Mouse (Mus musculus): Measurements from ENCODE around the gene Tdrd5.
A peak's percentile ranks its signal among the peaks of the same experiment; 100 is the strongest.
"Not testable (repeated sequence)": the region's sequence is repeated elsewhere in the genome, so short reads cannot be mapped to it uniquely, and the experiment has no call there.

Gene Tdrd5

DNA sequence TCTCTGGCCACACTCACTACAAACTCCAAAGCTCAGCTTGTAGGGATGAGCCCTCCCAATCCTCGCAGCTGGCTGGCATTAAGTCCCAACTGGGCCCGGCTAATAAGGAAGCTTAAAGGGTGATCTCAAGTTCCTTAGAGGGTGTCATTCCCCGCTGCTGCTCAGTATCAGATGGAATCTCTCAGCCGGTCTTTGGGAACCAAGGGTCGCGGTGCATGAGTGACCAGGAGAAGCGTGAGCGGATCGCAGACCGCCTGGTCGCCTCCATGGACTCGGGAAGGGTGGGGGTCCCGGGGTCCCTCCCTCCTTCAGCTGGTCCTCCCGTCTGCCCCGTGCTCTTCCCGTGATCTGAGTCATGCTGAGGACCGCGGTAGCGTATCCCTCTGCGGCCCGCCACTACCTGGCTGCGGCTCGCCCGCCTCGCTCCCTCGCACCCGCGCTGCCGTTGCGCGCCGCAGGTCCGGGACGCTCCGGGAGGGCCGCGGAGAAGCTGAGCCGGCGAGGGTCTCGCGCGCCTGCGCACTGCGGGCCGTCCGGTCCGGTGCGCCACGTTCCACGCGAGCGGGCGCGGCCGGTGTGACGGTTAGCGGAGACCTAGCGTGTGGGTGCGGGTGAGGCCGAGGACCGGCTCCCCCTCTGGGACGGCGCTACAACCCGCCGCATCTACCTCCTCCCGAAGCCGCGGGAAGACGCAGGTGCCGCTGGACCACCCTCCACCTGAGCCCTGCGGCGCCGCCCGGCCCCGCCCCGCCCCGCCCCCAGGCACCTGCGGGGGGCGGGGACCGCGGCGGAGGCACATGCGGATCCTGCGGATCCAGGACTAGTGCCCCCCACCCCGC lies at the start of gene Tdrd5:
Tdrd5 (minus strand) TSS at position 754 of the 839 bp plus-strand sequence.
- DNase-seq = peak; percentile 39 to 55

DNA sequence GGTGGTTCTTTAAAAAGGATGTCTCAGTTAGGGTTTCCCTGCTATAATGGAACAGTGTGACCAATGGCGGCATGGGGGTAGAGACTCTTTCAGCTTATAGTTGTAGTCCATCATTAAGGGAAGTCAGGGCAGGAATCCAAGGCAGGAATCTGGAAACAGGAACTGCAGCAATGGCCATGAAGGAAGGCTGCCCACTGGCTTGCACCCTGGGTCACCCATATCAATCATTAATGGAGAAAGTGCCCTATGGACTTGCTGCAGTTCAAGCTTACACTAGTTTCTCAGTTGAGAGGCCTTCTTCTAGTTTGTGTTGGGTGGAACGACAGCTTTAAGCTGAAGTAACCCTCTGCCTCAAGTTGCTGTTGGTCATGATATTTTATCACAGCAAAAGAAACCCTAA lies 49.0 kb upstream of the Tdrd5 start:
- no peak for DNase-seq

DNA sequence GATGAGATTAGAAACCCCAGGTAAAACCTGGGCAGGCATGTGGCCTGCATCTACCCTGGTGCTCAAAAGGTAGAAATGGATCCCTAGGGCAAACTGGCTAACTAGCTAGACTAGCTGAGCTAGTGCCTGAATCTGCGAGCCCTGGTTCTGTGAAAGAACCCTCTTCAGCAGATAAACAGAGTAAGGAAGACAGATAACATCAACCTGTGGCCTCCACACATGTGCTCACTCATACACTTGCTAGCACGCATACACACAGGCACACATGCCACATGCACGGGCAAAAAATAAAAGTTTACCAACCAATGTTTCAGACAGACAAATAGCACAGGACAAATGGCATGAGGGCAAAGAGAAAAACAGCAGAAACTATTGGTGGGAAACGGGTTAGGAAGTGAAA lies 47.0 kb upstream of the Tdrd5 start:
- no peak for DNase-seq

DNA sequence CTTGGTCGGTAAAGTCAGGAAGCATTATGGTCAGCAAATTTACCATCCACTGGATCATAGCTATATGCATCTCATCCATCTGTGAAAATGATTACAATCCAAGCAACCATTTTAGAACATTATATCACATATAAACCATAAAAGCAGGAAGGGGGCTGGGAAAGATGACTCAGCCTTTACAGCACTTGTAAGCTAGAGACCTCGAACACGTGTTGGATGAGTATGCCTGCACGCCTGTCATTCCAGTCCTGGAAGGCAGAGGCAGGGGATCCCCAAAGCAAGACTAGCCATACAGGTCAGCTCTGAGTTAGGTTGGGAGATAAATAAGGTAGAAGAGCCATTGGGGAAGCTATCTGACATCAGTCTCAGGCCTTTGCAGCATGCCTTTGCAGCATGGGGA lies 45.6 kb upstream of the Tdrd5 start:
- DNase-seq = no peak

DNA sequence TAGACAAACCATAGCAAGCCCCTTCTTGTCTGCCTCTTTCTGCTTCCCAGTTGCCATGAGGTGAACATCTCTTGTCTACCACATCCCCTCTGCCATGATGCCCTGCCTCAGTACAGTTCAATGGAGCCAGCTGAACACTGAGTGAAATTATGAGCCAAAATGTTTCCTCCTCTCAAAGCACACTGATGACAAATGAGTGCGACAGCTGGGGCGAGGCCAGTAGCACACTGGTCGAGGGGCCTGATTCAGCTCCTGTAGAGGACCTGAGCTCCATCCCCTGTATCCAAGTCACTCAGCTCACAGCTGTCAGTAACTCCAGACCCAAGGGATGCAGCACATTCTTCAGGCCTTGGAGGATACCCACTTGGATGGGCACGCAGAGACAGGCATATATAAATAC lies 42.2 kb upstream of the Tdrd5 start:
- DNase-seq = no peak

DNA sequence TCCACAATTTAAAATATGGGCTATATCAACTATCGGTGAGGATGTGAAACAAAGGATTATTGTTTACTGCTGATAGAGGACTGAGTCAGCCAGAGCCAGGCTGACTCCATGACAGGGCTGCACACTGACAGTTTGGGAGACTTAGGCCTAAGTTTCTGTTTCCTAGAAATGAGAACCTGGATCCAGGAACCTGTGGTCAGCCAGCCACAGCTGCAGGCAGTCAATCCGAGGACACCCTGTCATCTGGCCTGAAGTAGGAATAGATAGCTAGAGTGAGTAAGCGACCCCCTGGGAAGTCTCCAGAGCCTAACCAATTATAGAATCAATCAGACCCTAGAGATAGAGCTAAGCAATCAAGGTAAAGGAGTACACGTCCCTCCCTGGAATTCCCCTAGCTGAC lies 41.0 kb upstream of the Tdrd5 start:
- DNase-seq = no peak

DNA sequence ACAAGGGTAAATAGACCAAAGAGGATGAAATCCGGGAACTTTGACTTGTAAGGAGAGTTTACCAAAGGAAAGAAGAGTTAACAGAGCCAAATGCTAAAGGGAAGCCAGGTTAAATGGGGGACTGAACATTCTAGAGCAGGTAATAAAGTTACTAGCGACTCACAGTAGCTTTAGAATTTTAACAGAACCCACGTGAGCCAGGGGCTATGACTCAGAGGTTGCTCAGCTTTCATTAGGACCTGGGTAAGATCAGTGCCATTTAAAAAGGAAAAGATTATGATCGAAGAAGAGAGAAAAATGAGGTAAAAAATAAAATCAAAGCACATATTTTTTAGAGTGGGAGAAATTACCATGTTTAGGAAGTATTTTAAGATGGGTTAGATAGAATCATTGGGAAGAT lies 37.4 kb upstream of the Tdrd5 start:
- no peak for DNase-seq

DNA sequence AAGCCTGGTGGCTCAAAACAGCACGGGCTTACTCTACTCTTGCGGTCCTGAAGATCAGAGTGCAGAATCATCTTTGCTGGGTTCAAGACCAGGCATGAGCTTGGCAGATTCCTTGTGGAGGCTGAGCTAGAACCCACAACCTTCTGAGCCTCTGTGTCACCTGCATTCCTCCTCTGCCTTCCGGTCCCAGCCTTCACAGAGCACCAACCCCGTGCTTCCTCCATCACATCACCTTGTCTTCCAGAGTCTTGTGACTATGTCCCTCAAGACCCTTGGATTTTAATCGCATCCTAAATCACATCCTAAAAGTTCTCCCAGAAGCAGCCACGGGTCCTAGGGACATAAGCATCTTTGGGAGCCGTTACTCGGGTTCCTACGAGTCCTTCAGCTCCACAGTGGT lies 19.7 kb upstream of the Tdrd5 start:
- no peak for DNase-seq

DNA sequence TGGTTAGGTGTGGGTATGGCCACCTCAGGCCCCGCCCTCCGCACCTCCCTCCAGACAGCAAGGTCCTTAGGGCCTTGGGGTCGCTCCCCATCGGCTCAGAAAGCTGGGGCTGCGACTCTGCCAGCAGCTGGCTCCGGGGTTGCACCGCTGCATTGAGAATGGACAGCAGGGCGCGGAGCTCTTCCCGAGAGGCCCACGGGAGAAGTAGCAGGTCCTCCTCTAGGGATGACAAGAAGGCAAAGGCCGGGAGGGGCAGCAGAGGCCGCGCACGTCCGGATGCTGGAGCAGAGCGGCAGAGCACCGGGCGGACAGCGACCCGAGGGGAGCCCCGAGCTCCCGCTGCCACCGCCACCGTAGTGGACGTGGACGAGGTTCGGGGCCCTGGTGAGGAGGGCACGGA lies 7.2 kb upstream of the Tdrd5 start, which contains the start of gene Nphs2:
Nphs2 (plus strand) TSS at position 98 of the 400 bp plus-strand sequence.
- no peak for DNase-seq

DNA sequence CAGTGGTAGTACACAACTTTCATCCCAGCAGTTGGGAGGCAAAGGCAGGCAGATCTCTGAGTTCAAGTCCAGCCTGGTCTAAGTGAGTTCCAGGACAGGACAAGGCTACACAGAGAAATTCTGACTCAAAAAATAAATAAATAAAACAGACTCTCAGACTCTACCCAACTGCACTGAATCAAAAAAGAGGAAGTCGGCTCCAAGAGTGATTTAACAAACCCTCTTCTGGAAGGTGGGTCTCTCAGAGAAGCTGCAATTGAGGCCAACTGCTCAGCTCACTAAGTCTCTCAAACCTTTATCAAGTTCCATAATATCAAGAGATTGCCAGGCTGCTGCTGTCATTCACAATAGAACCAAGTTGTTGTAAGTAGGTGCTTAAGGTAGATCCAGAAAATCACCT lies 5.1 kb upstream of the Tdrd5 start:
- DNase-seq = no peak

DNA sequence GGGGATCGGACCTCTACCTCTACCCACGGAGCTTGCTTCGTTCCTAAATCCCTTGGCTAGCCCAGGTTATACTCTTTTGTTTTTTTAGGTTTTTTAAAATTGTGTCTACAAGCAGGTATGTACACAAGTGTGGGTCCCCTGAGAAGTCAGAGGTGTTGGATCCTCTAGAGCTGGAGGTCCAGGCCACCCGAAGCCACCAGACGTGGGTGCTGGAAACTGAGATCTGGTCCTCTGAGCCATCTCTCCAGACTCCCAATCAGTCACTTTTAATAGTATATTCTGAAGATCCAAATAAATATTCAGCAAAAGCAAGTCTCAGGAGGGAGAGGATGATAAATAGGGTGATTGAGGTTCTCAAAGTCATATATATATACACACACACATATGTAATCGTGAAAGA lies 13.4 kb downstream of the Tdrd5 start:
- no peak for DNase-seq

DNA sequence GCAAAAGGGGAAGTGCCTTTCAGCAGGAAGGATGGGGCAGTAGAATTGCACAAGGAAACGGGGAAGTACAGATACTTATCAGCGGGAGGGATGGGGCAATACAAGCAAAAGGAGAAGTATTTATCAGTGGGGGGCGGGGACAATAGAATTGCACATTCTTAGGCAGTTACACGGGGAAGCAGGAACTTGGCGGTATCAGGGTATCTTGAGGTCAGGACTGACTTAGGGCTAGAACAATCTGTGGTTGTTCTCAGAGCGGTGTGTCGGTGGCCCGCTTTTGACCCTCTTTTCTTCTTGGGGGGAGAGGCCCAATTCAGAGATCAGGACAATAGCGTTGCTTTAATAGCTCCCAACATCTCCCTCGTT lies 14.3 kb downstream of the Tdrd5 start:
- DNase-seq = not testable (repeated sequence)

DNA sequence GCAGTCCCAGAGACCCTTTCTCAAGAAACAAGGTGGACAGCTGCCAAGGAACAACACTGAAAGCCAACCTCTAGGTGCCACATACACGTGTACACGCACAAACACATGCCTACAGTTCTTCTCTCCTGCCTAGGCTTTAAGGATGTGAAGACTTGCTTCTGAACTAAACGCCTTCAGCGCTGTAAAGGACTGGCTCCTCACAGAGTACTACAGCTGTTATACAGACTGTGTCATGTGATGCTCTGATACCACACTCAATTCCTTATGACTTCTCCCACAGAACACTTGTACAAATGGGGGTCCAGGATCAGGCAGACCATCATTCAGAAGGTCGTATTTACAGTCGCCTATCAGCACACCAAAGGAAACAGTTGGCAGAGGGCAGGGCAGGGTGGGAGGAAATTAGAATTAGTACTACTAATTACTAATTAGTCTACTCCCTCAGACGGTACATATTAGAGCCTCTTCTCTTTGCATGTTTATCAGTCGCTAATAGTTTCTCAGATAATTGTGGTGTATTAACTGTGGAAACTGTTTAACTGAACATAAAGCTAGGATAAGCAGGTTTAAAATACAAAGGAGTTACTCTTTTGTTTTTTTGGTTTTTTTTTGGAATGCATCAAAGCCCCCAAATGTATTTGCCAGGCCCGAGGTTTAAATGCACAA lies 14.8 kb downstream of the Tdrd5 start:
- DNase-seq = no peak

DNA sequence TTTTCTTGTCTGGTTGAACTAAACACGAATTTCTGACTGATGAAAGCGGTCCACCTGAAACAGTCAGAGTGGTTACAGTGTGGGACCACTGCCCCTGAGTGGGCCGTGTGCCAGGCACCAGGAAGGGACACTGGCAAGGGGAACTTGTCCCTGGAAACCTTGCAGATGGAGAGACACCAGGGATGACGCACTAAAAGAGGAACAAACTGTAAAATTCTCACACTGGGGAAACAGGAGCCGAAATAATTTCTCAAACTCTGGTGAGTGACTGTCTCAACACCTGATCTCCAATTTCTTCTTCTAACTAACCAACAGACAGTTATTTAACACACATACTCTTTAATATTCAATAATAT lies 17.9 kb downstream of the Tdrd5 start:
- DNase-seq = no peak

DNA sequence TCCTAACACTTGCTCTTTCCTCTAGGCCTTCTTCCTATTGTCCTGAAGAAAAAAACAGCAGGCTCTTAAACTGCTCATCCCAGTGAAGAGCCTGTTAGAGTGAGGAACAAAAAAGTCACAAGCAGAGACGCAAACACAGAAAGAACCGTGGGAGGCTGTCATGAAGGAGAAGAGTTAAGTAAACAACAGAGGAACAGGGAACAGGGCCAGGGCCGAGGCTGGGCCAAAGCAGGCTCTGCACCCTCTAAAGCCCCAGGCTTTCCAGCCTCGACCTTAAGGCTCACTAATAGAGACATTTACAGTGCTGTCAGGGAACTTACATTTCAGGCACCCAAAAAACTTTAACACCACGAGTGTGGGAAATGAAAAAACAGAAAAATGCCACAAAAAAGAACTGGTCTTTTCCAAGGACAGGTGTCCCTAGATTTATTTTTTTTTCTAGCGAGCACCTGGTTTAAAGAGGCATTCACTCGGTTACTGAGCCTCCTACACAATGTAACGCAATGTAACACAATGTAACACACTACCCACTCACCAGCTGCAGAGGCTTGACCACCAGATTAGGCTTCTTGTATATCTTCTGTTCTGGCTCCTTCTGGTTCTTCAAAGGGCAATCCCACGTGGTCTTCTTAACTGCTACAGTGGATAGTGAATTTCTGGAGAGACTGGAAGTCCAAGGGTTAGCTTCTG lies 18.5 kb downstream of the Tdrd5 start:
- no peak for DNase-seq

DNA sequence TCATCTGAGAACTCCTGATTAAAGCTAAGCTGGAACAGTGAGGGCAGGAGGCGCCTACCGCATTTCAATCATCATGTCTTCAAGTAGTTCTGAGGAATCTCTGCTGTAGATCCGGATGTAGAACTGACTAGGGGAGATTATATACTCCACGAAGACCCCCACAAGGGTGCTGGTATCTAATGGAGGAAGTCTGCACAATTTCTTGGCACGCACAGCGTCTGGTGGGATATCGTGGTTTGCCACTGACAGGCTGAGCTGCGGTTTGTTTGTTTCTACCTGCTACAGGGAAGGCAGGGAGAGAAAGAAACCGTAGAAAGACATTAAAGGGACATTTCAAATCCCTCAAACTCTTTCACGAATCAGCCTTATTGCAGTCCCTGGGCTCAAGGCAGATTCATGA lies 19.3 kb downstream of the Tdrd5 start:
- DNase-seq = no peak

DNA sequence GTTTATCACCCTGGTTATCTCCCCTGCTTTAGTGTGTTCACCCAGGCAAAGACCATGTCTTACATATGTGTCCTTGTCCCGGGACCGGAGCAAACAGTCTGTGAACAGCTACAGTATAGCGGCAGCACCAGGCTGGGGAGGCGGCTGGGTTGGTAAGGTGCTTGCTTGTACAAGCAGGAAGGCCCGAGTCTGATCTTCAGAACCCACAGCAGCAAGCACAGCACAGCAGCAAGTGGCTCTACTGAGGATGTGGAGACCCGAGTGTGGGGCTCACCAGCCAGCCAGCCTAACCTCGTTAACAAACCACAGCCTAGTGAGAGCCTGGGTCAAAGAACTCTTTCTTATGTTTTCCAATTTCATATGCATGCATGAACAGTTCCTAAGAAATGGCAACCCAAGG lies 23.3 kb downstream of the Tdrd5 start:
- DNase-seq = no peak

DNA sequence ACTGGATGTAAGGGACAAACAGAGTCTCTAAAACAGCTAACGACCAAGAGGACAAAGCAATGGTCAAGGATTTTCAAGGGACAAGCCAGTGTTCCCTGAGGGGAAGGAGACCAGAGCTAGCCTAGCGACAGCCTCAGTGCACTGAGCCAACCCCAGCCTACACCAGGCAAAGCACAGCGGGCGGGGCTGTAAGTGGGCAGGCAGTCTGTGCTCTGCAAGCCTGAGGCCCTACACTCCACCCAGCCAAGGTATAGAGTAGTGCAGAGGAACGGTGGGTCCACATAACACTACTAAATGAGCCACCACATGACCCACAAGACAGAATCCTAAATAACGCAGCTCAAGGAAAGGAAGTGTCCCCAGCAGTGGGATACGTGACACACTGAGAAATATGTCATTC lies 29.8 kb downstream of the Tdrd5 start:
- peak in 1 of 2 experiments; percentile 14 for DNase-seq

DNA sequence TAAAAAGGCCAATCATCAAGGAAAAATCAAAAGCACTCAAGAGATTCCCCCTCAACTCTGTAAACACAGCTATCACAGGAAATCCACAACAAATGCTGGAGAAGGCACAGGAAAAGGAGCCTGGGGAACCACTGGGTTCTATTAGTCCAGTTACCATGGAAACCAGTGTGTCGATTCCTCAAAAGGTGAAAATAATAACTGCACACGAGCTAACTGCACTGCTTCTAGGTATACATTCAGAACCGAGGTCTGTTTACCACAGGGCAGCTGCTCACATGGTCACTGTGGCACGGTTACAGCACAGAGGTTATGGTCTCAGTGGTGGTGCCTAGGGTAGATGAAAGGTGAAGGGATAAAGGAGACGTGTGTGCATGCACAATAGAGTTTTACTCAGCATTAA lies 31.8 kb downstream of the Tdrd5 start:
- no peak for DNase-seq

DNA sequence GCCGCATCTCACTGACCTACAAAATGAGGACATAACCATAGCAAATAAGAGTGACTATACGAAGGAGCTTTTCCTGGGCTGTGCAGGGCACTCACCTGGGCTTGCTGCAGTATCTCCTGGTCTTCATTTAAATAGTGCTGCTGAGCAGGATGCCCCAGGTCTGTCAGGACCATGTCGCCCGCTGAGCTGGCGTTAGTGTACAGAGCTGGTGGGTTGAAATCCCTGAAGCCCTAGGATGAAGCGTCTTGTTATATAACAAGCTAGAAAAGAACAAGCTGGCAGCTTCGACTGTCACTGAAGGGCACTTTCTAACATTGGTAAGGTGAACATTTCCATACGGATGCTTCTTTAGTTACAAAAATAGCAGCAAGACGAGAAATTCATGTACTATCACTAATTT lies 33.0 kb downstream of the Tdrd5 start:
- DNase-seq = no peak

DNA sequence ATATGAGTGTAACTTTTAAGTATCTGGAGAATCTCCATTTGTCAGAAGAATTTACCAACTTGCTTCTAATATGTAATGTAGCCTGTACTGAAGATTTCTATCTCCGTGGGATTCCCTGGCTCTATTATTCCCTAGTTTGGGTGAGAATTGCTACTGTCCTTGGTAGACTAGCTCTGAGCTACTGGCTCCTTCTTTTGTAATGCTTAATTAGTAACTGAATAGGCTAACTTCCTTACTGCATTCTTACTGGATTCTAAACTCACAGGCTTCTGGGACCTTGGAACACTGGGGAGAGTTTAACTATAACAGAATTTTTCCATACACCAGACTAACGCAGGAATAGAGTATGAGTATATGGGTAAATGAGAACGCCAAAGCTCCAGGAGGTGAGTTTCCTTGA lies 34.9 kb downstream of the Tdrd5 start:
- not testable (repeated sequence) for DNase-seq

DNA sequence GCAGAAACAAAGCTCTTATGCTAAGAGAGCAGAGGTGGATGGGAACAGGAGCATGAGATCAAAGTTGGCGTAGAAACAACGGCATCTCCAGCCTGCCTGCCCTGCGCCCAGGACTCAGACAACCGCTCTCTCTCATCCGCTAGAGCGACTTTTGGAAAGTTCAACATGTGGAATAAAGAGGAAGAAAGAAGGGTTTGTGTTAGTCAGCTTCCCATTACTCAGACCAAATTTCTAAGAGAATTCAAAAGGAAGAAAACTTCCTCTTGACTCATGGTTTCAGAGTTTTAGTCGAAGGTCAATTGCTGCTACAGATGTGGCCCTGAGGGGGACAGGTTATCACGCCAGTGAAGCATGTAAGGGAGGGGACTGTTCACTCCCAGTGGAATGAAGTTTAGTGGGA lies 39.5 kb downstream of the Tdrd5 start:
- no peak for DNase-seq

DNA sequence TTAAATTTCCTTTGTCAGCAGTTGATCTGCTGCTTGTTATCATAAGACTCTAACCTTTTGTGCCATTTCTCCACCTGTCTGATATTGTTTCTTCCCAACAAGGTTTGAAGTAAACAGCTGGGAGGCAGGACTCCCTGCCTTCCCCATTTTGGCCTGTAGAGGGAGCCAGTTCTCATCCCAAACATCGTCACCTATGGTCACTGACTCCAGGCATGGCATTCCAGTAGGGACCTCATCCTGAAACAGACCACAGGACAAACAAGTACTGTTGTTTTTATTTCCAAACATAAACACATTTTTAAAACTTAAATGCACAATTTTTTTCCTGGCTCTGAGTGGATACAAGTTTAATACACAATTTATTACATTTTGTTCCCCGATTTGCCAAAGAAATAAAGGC lies 40.1 kb downstream of the Tdrd5 start:
- peak; percentile 71 to 80 for DNase-seq

DNA sequence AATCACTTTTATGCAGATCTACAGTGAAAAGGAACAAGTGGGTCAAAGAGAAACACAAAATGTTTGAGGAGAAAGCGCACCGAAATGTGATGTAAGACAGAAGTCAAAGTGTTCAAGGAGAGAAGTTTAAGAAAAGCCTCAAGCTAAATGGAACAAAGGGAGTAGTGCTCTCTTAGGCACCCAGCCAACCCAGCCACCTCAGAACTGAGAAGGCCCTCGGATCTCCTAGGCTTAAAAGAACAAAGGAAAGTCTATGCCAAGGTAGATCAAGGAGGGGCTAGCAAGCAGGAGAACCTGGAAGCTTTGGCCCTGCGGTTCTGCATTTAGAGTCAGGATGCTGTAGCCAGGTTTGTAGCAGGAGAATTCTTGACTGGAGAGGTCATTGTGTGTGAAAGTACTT lies 48.6 kb downstream of the Tdrd5 start:
- DNase-seq = no peak
